Mouse (Mus musculus): ENCODE measurements around the gene Olfr312.

Olfr312 gene

GRCm38 (mm10) chr11:58849731-58850130 lies 20.7 kb downstream of the Olfr312 start:
- no peak for DNase-seq (ENCODE audit: low read depth, low spot score)

GRCm38 (mm10) chr11:58860744-58861143 lies 31.7 kb downstream of the Olfr312 start:
- DNase-seq (ENCODE audit: low read depth, low spot score): no peak

- DNase-seq (ENCODE audit: low read depth, low spot score): peak; percentile 57
These were observed 38.3 kb downstream of the Olfr312 start, which contains the start of gene 2810021J22Rik for GRCm38 (mm10) chr11:58867039-58867953. TSS of gene 2810021J22Rik (plus strand) at chr11:58867216.

GRCm38 (mm10) chr11:58867954-58868330 lies 38.9 kb downstream of the Olfr312 start:
- DNase-seq (ENCODE audit: low read depth, low spot score): no peak

GRCm38 (mm10) chr11:58870961-58871360 lies 41.9 kb downstream of the Olfr312 start:
- no peak for DNase-seq (ENCODE audit: low read depth, low spot score)

- no peak for DNase-seq (ENCODE audit: low read depth, low spot score)
These were observed 54.7 kb downstream of the Olfr312 start for GRCm38 (mm10) chr11:58883756-58884155.
